Mouse (Mus musculus): ENCODE data around the gene Lrrc32.

DNA sequence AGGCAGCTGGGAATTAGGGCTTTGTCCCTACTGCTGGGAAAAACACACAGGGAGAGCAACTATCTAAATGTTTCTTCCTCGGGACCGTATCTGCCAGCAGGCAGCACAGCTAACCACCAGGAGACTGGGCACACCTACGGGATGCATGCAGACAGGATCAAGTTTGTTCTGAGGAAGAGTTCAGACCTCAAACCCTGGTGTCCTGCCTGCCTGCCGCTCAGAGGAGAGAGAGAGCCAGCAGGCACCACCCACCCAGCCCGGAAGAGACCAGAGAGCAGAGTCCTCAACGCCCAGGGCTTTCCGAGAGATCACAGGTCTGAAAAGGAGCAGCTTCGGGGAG, 5.8 kb upstream of the Lrrc32 start:
- TF ChIP-seq CTCF (IDR thresholded peaks at IDR 0.05; ENCODE audit: control insufficient read depth, insufficient read depth, insufficient read length), result no peak
- no peak for TF ChIP-seq MYOD1 (IDR thresholded peaks at IDR 0.05; ENCODE audit: control insufficient read depth, insufficient read length, low read depth)
- no peak for TF ChIP-seq MYOG (IDR thresholded peaks at IDR 0.05; ENCODE audit: control insufficient read depth, extremely low read depth, insufficient read length)
- TF ChIP-seq MAX (IDR thresholded peaks at IDR 0.05), result no peak

Data from C2C12 (cell line).